Mouse (Mus musculus) brain, embryonic 14.5 days (tissue): Measurements from ENCODE around the gene Krtap4-13.

Experiments used
- CTCF ChIP-seq: fragments of 200-500 bp; IDR thresholded peaks from 2 replicates; pipeline ENCODE4 v1.5.1; 2012; ENCODE audit warnings: inconsistent platforms, mild to moderate bottlenecking, moderate library complexity, borderline replicate concordance; ENCODE audit not compliant: insufficient read depth, insufficient read length; ENCODE audit errors: extremely low read depth
- POLR2A ChIP-seq: fragments of 200-500 bp; IDR thresholded peaks from 2 replicates; pipeline ENCODE4 v1.6.1; 2012; ENCODE audit warnings: mild to moderate bottlenecking, inconsistent platforms, borderline replicate concordance; ENCODE audit not compliant: poor library complexity, insufficient read depth, insufficient read length, severe bottlenecking; ENCODE audit errors: extremely low read depth

- TF ChIP-seq POLR2A (no peak), CTCF (no peak)
Measured at GRCm38 (mm10) chr11:99851508-99851907, 41.8 kb upstream of the Krtap4-13 start, which contains the start of gene Krtap4-16.
